Mouse (Mus musculus): Measurements from ENCODE around the gene Slc38a8. TPM values are rescaled to one million over a fixed set of nuclear protein-coding genes. Genes with fewer than 3 reads are reported as not detected.
A peak's percentile ranks its signal among the peaks of the same experiment; 100 is the strongest.

The Slc38a8 gene
- polyA plus RNA-seq (2012; fragmentation: generic; extraction: Trizol) = not detected

- no peak within 1 kb of the TSS for H3K4me2 ChIP-seq (ENCODE audit: low read depth)
- H3ac ChIP-seq (ENCODE audit: control insufficient read depth, insufficient read length) = no peak within 1 kb of the TSS
- no peaks in the 10 kb centered on the region for H3K36me3 ChIP-seq (ENCODE audit: control insufficient read depth, insufficient read depth)
- H3K4me3 ChIP-seq = no peak within 1 kb of the TSS
- TF ChIP-seq MAX (IDR thresholded peaks at IDR 0.05; ENCODE audit: low read depth) (no peak), CEBPB (IDR thresholded peaks at IDR 0.05; ENCODE audit: insufficient read depth, poor library complexity, severe bottlenecking) (no peak), TCF12 (IDR thresholded peaks at IDR 0.05; ENCODE audit: insufficient read depth, poor library complexity, severe bottlenecking) (no peak), TCF3 (IDR thresholded peaks at IDR 0.05; ENCODE audit: insufficient read length, low read depth) (no peak)
- H3K27me3 ChIP-seq (ENCODE audit: control insufficient read depth, insufficient read depth, insufficient read length) = peaks cover 4% of the 10 kb centered on the region
- no peaks in the 10 kb centered on the region for H3K79me2 ChIP-seq (ENCODE audit: control insufficient read depth, insufficient read depth)
Measured at GRCm38 (mm10) chr8:119501598-119501997, at the start of gene Slc38a8. Slc38a8 (minus strand) TSS chr8:119501698.

GRCm38 (mm10) chr8:119548560-119549113 lies 47.1 kb upstream of the Slc38a8 start:
- Histone ChIP-seq H3K27me3 (ENCODE audit: control insufficient read depth, insufficient read depth, insufficient read length) (no peaks in the 10 kb centered on the region), H3K4me3 (no peak overlapping the region), H3K36me3 (ENCODE audit: control insufficient read depth, insufficient read depth) (peaks cover 6% of the 10 kb centered on the region), H3K4me2 (ENCODE audit: low read depth) (peak overlapping the region; percentile 15), H3K79me2 (ENCODE audit: control insufficient read depth, insufficient read depth) (peaks cover 65% of the 10 kb centered on the region), H3ac (ENCODE audit: control insufficient read depth, insufficient read length) (no peak overlapping the region)
- TF ChIP-seq REST (IDR thresholded peaks at IDR 0.05; ENCODE audit: insufficient read depth, insufficient read length) = no peak

GRCm38 (mm10) chr8:119547019-119547691 lies 45.7 kb upstream of the Slc38a8 start:
- no peaks in the 10 kb centered on the region for H3K27me3 ChIP-seq (ENCODE audit: control insufficient read depth, insufficient read depth, insufficient read length)
- no peak overlapping the region for H3K4me2 ChIP-seq (ENCODE audit: low read depth)
- no peak overlapping the region for H3ac ChIP-seq (ENCODE audit: control insufficient read depth, insufficient read length)
- peaks cover 50% of the 10 kb centered on the region for H3K79me2 ChIP-seq (ENCODE audit: control insufficient read depth, insufficient read depth)
- H3K36me3 ChIP-seq (ENCODE audit: control insufficient read depth, insufficient read depth) = peaks cover 16% of the 10 kb centered on the region
- no peak overlapping the region for H3K4me3 ChIP-seq
- no peak for TF ChIP-seq TCF3 (IDR thresholded peaks at IDR 0.05; ENCODE audit: insufficient read length, low read depth)
- TF ChIP-seq MYOG (IDR thresholded peaks at IDR 0.05; ENCODE audit: control insufficient read depth in 1 of 3, insufficient read depth in 1 of 3, insufficient read length in 2 of 3, low read depth in 2 of 3) = no peak
- no peak for TF ChIP-seq SRF (IDR thresholded peaks at IDR 0.05; ENCODE audit: control insufficient read depth, insufficient read length, low read depth)
- no peak for TF ChIP-seq E2F4 (IDR thresholded peaks at IDR 0.05; ENCODE audit: insufficient read depth)
- TF ChIP-seq TCF12 (IDR thresholded peaks at IDR 0.05; ENCODE audit: insufficient read depth, poor library complexity, severe bottlenecking) = no peak
- TF ChIP-seq REST (IDR thresholded peaks at IDR 0.05; ENCODE audit: insufficient read depth, insufficient read length) = no peak
- no peak for TF ChIP-seq POLR2AphosphoS2 (IDR thresholded peaks at IDR 0.05; ENCODE audit: insufficient read length, low read depth)
- TF ChIP-seq CEBPB (IDR thresholded peaks at IDR 0.05; ENCODE audit: insufficient read depth, poor library complexity, severe bottlenecking) = no peak
- no peak for TF ChIP-seq POLR2A (IDR thresholded peaks at IDR 0.05; ENCODE audit: insufficient read length, low read depth)
- TF ChIP-seq MAX (IDR thresholded peaks at IDR 0.05; ENCODE audit: low read depth) = no peak

GRCm38 (mm10) chr8:119545791-119546190 lies 44.3 kb upstream of the Slc38a8 start:
- Histone ChIP-seq H3K4me3 (no peak overlapping the region), H3K27me3 (ENCODE audit: control insufficient read depth, insufficient read depth, insufficient read length) (no peaks in the 10 kb centered on the region), H3ac (ENCODE audit: control insufficient read depth, insufficient read length) (no peak overlapping the region), H3K79me2 (ENCODE audit: control insufficient read depth, insufficient read depth) (peaks cover 37% of the 10 kb centered on the region), H3K4me2 (ENCODE audit: low read depth) (no peak overlapping the region), H3K36me3 (ENCODE audit: control insufficient read depth, insufficient read depth) (peaks cover 24% of the 10 kb centered on the region)
- no peak for TF ChIP-seq CEBPB (IDR thresholded peaks at IDR 0.05; ENCODE audit: insufficient read depth, poor library complexity, severe bottlenecking)
- no peak for TF ChIP-seq E2F4 (IDR thresholded peaks at IDR 0.05; ENCODE audit: insufficient read depth)
- TF ChIP-seq REST (IDR thresholded peaks at IDR 0.05; ENCODE audit: insufficient read depth, insufficient read length) = no peak
- no peak for TF ChIP-seq POLR2AphosphoS2 (IDR thresholded peaks at IDR 0.05; ENCODE audit: insufficient read length, low read depth)
- TF ChIP-seq TCF3 (IDR thresholded peaks at IDR 0.05; ENCODE audit: insufficient read length, low read depth) = no peak
- TF ChIP-seq POLR2A (IDR thresholded peaks at IDR 0.05; ENCODE audit: insufficient read length, low read depth) = no peak
- TF ChIP-seq MAX (IDR thresholded peaks at IDR 0.05; ENCODE audit: low read depth) = no peak
- TF ChIP-seq MYOD1 (IDR thresholded peaks at IDR 0.05; ENCODE audit: control insufficient read depth in 1 of 3, insufficient read length in 2 of 3, low read depth in 2 of 3) = no peak
- TF ChIP-seq USF1 (IDR thresholded peaks at IDR 0.05; ENCODE audit: low read depth) = no peak
- no peak for TF ChIP-seq MYOG (IDR thresholded peaks at IDR 0.05; ENCODE audit: control insufficient read depth in 1 of 3, insufficient read depth in 1 of 3, insufficient read length in 2 of 3, low read depth in 2 of 3)
- no peak for TF ChIP-seq SRF (IDR thresholded peaks at IDR 0.05; ENCODE audit: control insufficient read depth, insufficient read length, low read depth)
- TF ChIP-seq TCF12 (IDR thresholded peaks at IDR 0.05; ENCODE audit: insufficient read depth, poor library complexity, severe bottlenecking) = no peak

GRCm38 (mm10) chr8:119545180-119545579 lies 43.7 kb upstream of the Slc38a8 start:
- H3K27me3 ChIP-seq (ENCODE audit: control insufficient read depth, insufficient read depth, insufficient read length) = no peaks in the 10 kb centered on the region
- no peak overlapping the region for H3ac ChIP-seq (ENCODE audit: control insufficient read depth, insufficient read length)
- TF ChIP-seq USF1 (IDR thresholded peaks at IDR 0.05; ENCODE audit: low read depth) (no peak), E2F4 (IDR thresholded peaks at IDR 0.05; ENCODE audit: insufficient read depth) (no peak), POLR2A (IDR thresholded peaks at IDR 0.05; ENCODE audit: insufficient read length, low read depth) (no peak), TCF3 (IDR thresholded peaks at IDR 0.05; ENCODE audit: insufficient read length, low read depth) (no peak), SRF (IDR thresholded peaks at IDR 0.05; ENCODE audit: control insufficient read depth, insufficient read length, low read depth) (no peak), REST (IDR thresholded peaks at IDR 0.05; ENCODE audit: insufficient read depth, insufficient read length) (no peak), POLR2AphosphoS2 (IDR thresholded peaks at IDR 0.05; ENCODE audit: insufficient read length, low read depth) (no peak), MYOD1 (IDR thresholded peaks at IDR 0.05; ENCODE audit: control insufficient read depth in 1 of 3, insufficient read length in 2 of 3, low read depth in 2 of 3) (no peak), CEBPB (IDR thresholded peaks at IDR 0.05; ENCODE audit: insufficient read depth, poor library complexity, severe bottlenecking) (no peak)
- H3K4me2 ChIP-seq (ENCODE audit: low read depth) = no peak overlapping the region
- H3K4me3 ChIP-seq = no peak overlapping the region
- H3K36me3 ChIP-seq (ENCODE audit: control insufficient read depth, insufficient read depth) = peaks cover 30% of the 10 kb centered on the region
- H3K79me2 ChIP-seq (ENCODE audit: control insufficient read depth, insufficient read depth) = peaks cover 30% of the 10 kb centered on the region

Data from myocyte (in vitro differentiated cells).